Mouse (Mus musculus) heart, postnatal 25 days (tissue): Measurements from ENCODE around the gene Togaram2. TPM values are rescaled to one million over a fixed set of nuclear protein-coding genes. Genes with fewer than 3 reads are reported as not detected.
A peak's percentile ranks its signal among the peaks of the same experiment; 100 is the strongest.
"Not testable (repeated sequence)": the region's sequence is repeated elsewhere in the genome, so short reads cannot be mapped to it uniquely, and the experiment has no call there.

Experiments used
- DNase-seq: peaks from one replicate; pipeline ENCODE4 v3.0.0; 2022; ENCODE audit warnings: low spot score
- intact Hi-C: fragments of 180-260 bp; cut with DNase I; formaldehyde crosslinking; loops from one replicate; pipeline ENCODE4 v1.15.1; 2025
- total RNA-seq, 2 experiments: library from RNA; stranded (reverse); gene quantifications; 2 replicates each; pipeline ENCODE4 v1.2.3; 2021

Gene Togaram2
- total RNA-seq, 2 experiments from 2014 or later = 4.1 to 5.2 TPM

DNA sequence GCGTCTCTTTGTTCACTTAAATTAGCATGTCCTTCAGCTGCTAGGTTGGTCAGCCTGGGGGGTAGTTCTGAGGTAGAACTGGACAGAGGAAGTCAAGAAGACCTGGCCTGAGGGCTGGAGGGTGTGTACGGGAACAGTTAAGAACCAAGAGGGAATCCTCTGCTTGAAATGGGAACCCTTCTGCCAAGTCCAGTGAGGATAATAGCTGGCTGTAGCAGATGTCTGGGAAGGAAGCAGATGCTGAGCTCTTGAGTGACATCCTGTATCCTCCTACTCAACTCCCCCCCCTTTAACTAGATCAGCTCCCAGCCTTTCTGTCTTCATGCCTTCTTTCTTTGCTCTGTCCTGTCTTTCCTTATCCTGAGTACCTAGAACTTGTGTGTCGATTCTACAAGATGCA, 42.0 kb downstream of the Togaram2 start:
- intact Hi-C loops = no loop called here
- no peak for DNase-seq

DNA sequence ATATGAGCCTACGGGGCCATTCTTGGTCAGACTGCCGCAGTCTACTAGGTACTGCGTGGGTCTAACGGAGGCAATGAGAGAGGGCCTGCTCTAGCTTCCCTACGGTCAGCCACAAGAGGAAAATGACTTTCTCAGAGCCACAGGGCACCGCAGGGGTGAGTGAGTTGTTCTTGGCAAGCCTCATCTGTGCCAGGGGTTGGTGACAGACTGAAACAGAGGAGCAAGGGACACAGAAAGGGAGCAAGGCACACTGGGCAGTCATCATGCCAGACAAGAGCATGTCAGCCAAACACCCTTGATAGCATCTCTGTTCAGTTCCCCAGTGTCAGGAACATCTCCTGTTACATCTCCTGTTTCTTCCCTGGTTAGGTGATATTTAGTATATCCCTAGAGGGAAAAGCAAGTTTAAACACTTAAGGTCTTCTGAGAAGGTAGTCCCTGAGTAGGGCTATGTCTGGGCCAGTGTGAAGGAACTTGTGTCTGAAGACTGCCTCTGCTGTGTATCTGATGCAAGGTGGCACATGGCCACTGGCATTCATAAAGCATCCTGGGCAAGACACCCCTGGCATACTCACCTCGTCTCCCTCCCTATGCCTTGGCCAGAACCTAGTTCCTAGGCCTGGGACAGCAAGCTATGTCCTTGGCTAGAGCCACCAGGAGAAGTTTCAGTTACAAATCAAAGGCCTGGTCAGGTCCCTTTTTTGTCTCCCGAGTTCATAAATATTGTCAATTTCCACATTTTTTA, 45.0 kb downstream of the Togaram2 start:
- no peak for DNase-seq
- intact Hi-C loops = no loop called here

DNA sequence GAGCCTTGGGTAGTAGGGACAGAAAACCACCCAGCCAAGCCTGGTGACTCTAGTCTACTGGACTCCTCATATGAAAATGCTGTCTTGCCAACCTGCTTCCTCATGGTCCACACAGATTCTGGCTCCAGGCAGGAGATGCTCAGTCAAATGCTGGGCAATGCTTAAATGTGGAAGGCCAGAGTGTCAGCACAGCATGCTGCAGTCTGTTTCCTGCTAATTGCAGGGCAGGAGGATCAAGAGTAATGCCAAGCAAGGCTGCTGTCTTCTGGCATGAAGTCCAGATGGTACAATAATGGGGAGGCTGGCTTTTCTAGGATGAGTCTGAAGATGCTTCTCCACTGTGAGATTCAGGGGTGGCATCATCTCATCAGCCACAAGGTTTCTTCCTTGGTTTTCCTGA, 47.4 kb downstream of the Togaram2 start:
- DNase-seq = no peak
- intact Hi-C loops = loop anchor here (5.0 kb wide), 1 partner anchor 58 kb away; no protein-coding TSS in a partner anchor

GRCm38 (mm10) chr17:71721019-71721418, 48.0 kb downstream of the Togaram2 start:
- no peak for DNase-seq
- intact Hi-C loops = loop anchor here (5.0 kb wide), 1 partner anchor 59 kb away; no protein-coding TSS in a partner anchor

GRCm38 (mm10) chr17:71730655-71731054, 57.6 kb downstream of the Togaram2 start:
- DNase-seq = peak; percentile 48
- intact Hi-C loops = loop anchor here (5.0 kb wide), 1 partner anchor 33 kb away; no protein-coding TSS in a partner anchor

GRCm38 (mm10) chr17:71736442-71736841, 63.4 kb downstream of the Togaram2 start:
- intact Hi-C loops = loop anchor here (5.0 kb wide), 1 partner anchor 46 kb away; no protein-coding TSS in a partner anchor
- DNase-seq = no peak

DNA sequence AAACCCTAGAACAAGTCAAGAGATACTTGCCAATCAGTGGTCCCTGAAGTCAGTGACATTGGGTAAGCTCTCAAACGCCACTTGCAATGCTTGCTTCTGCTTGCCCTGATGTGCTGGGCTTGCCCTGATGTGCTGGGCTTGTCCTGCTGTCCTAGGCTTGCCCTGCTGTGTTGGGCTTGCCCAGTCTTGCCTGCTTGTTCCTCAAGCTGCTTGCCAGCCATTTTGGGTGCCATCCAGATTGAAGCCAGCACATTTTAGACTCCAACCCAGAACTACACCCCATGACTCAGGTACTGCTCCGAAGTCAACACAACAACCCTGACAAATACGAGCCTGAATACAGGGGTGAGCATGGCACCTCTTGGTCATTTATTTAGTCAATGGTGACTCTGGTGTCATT, 69.1 kb downstream of the Togaram2 start:
- DNase-seq = no peak
- intact Hi-C loops = no loop called here

DNA sequence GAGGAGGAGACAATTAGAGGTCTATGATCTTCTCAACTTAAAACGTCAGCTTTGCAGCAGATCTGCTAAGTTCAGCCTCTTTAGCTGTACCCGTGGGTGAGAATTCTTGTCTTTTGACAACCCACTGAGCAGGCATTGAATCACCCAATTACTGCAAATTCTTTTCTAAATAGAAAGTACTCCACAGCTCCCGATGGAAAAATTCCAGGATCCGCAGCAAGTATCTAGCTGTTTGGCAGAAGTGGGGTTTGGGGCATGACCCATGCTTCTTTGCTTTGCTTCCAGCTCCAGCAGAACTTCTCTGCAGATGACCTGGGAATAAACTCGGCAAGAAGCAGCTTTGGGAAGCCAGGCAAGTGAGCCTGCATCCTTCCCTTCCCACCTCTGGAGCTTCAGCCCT, 69.9 kb downstream of the Togaram2 start:
- DNase-seq = no peak

GRCm38 (mm10) chr17:71746114-71746513, 73.1 kb downstream of the Togaram2 start:
- intact Hi-C loops = no loop called here
- DNase-seq = no peak

More for the DNA sequence above, 69.9 kb downstream of the Togaram2 start:
- intact Hi-C loops = no loop called here

- intact Hi-C loops = no loop called here
- DNase-seq = no peak
Observed at GRCm38 (mm10) chr17:71747561-71747960, 74.5 kb downstream of the Togaram2 start.

- no peak for DNase-seq
- intact Hi-C loops = no loop called here
Observed at GRCm38 (mm10) chr17:71749616-71750168, 76.6 kb downstream of the Togaram2 start.

DNA sequence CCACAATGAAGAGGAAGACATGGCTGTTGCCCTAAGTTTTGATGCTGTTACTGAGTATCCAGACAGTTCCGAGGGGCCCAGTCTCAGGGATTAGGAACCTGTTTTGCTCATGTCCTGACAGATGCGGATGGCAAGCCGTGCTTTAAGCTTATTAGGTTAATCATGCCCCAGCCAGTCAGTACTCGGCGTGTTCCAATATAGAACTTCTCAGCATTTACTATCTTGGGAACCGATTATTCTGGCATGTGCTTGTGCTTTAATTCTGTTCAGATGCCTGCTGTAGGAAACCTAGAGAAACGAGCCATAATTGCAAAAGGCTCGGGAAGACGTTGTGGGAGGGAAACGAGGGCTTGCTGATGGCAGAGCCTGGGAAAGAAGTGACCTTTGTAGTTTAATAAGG, 79.8 kb downstream of the Togaram2 start, which contains the start of gene Pcare:
Gene Pcare (minus strand): TSS at position 64 of the 400 bp plus-strand sequence.
- DNase-seq = no peak
- intact Hi-C loops = no loop called here

- intact Hi-C loops = no loop called here
- DNase-seq = no peak
Observed at GRCm38 (mm10) chr17:71760536-71760935, 87.5 kb downstream of the Togaram2 start.

DNA sequence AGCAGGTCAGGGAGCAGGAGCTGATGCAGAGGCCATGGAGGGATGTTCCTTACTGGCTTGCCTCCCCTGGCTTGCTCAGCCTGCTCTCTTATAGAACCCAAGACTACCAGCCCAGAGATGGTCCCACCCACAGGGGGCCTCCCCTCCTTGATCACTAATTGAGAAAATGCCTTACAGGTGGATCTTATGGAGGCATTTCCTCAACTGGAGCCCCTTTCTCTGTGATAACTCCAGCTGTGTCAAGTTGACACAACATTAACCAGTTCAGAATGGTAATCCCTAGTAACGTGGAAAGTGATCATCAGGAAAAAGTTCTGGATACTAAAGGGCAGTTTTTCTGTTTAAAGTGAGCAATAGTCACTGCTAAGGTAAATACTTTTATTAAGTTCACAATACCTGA, 95.1 kb downstream of the Togaram2 start, which contains the start of gene Clip4:
Gene Clip4 (plus strand): TSS at position 301 of the 400 bp plus-strand sequence.
- intact Hi-C loops, DNase-seq: not testable (repeated sequence)

DNA sequence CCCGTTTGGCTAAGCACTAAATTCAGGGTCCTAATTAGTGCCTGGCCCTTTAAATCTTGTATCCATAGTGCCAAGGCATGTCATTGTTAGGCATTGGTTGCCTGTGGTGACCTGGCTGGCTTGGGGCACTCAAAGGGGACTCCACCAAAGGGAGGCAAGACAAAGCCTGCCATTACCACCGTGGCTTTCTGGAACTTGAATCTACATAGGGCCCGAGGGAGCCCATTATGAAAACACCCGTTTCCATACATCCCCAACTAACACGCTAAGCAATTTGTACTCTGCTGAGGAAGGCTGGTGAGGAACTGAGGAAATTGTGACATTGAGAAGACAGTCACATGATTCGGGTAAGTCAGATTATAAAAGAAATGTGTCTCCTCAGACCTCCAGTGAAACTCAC, 96.5 kb downstream of the Togaram2 start:
- DNase-seq = no peak
- intact Hi-C loops = no loop called here

DNA sequence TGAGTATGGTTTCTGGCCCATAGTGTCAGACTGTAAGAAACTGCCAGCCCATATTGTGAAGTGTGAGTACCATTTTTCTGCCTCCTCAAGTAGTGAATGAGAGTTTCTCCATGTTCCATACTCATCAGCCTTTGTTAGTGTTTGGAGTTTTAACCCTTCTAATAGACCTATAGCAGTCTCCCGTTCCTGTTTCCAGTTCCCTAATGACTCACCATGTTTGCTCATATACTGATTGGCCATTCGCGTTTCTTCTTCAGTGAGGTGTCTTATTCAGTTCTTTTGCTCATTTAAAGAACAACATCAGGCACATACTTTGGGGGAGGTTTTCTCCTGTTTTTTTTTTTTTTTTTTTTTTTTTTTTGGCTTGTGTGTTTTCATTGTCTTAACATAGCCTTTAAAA, 97.6 kb downstream of the Togaram2 start:
- no peak for DNase-seq
- intact Hi-C loops = no loop called here

GRCm38 (mm10) chr17:71774173-71774572, 101.1 kb downstream of the Togaram2 start:
- intact Hi-C loops = no loop called here
- no peak for DNase-seq

- intact Hi-C loops = no loop called here
- no peak for DNase-seq
Observed at GRCm38 (mm10) chr17:71775279-71775678, 102.2 kb downstream of the Togaram2 start.

DNA sequence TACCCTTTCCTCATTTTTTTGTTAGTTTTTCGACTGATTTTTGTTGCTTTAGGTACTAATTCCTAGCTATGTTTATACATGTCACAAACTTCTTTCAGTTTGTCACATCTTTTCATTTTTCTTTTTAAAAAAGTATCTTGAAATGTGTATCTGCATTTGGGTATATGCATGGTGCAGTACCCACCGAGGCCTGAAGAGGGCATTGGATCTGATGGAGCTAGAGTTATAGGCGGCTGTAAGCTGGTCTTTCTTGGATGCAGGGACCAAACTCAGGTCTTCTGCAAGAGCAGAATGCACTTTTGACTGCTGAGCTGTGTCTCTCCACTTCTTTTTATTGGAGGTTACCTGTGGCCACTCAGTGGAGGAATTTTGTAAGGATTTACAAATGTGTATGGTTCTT, 105.6 kb downstream of the Togaram2 start:
- intact Hi-C loops = no loop called here
- no peak for DNase-seq
